Mouse (Mus musculus) layer of hippocampus, postnatal 10 days (tissue): ENCODE results near the gene Neu4. TPM values are rescaled to one million over a fixed set of nuclear protein-coding genes. Genes with fewer than 3 reads are reported as not detected.
A peak's percentile ranks its signal among the peaks of the same experiment; 100 is the strongest.

Experiments used
- DNase-seq, 2 experiments: peaks; one replicate each; pipeline ENCODE4 v3.0.0; 2021; ENCODE audit warnings: low spot score in 2 of 2
- total RNA-seq, 2 experiments: library from RNA; stranded (reverse); gene quantifications; 2 replicates each; pipeline ENCODE4 v1.2.3; 2021

Gene Neu4
- total RNA-seq, 2 experiments from 2014 or later, result 13.2 to 14.0 TPM

DNA sequence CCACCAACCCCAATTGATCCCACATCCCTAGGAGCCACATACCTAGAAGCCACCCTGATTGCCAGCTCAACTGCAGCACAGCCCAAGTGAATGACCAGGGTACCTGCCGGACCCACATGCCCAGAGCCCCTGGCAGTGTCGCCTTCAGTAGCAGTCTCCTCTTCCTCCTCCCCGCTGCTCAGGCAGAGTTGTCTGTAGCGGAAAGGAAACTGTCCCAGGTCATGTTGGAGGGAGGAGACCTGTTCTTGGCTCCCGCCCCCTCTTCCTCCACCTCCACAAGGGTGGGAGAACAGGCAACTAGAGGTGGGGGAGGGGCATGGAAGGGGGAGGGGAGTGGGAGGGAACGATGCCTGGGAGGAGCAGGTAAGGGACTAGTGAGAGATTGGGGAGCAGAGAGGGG, 32.1 kb downstream of the Neu4 start, which contains the start of gene Pdcd1:
Gene Pdcd1 (minus strand): TSS at position 181 of the 400 bp plus-strand sequence.
- peak; percentile 2 to 9 for DNase-seq

DNA sequence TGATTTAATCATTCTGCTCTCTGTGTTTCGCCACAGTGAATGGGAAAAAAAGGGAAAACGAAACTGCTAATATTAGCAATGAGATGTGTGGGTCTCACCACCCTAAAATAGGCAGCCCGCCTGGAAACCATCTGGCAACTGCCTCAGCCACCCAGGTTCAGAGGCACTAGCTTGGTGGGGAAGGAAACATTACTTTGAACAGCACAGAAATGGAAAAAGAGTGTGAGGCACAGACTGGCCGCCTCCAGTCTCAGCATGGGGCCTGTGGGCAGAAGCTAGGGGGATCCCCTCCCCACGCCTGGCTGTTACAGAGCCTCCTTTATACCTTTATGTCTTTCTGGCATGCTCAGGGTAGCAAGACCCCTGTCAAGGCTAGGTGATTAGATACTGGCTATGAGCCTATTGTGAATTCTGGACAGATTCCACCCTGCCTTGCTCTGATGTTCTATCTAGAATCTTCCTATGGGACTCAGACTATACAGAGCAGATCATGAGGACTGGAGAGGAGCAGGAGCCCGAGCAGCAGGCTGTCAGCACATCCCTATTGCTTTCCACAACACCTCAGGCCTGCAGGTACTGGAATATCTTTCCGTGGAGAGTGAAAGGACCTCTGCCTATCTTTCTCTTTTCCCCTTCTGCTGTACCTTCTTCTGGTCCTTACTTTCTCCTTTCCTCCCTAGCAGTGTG, 33.4 kb downstream of the Neu4 start:
- DNase-seq, result peak; percentile 48 to 63

DNA sequence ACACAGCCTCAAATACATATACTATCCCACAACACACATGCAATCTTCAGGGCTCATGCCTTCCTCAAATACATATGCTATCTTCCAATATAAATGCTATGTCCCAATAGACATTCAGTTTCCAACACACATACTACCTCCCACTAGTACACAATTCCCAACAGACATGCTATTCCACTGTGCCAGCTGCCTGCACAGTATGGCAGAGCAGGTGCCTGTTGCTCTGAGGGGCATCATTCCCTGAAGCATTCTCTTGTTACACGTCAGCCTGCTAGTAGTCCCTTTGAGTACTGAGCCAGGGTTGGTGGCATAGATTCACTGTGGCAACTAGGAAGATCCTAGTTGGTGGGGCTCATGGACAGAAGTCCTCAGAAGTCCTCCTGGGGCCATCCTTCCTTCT, 34.2 kb downstream of the Neu4 start:
- DNase-seq, result peak; percentile 18 to 25

DNA sequence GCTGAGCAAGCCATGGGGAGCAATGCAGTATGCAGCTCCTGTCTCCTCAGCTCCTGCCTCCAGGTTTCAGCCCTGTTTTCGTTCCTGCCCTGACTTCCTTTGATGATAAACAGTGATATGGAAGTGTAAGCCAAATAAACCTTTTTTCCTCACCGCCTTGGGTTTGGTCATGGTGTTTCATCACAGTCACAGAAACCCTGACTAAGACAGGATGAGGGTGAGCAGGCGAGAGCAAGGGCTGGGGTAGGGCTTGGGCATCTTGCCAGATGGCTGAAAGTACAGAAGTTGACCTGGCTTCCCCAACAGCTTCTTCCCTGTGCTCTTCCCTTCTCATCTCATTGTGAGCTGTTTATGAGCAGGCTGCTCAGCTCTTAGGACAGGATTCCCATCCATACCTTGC, 35.7 kb downstream of the Neu4 start:
- DNase-seq, result peak; percentile 10 to 14

DNA sequence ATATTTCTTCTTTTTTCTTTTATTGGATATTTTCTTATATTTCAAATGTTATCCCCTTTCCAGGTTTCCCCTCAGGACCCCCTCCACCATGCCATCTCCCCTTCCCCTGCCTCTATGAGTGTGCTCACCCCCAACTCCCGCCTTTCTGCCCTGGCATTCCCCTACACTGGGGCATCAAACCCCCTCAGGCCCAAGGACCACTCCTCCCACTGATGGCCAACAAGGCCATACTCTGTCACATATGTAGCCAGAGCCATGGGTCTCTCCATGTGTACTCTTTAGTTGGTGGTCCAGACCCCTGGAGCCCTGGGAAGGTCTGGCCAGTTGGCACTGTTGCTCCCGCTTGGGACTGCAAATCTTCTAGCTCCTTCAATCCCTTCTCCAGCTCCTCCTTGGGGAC, 37.1 kb downstream of the Neu4 start:
- DNase-seq, result peak in 1 of 2 experiments; percentile 5

DNA sequence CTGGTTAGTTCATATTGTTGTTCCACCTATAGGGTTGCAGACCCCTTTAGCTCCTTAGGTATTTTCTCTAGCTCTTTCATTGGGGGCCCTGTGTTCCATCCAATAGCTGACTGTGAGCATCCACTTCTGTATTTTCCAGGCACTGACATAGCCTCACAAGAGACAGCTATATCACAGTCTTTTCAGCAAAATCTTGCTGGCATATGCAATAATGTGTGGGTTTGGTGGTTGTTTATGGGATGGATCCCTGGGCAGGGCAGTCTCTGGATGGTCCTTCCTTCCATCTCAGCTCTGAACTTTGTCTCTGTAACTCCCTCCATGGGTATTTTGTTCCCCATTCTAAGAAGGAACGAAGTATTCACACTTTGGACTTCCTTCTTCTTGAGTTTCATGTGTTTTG, 38.0 kb downstream of the Neu4 start:
- peak in 1 of 2 experiments; percentile 4 for DNase-seq

DNA sequence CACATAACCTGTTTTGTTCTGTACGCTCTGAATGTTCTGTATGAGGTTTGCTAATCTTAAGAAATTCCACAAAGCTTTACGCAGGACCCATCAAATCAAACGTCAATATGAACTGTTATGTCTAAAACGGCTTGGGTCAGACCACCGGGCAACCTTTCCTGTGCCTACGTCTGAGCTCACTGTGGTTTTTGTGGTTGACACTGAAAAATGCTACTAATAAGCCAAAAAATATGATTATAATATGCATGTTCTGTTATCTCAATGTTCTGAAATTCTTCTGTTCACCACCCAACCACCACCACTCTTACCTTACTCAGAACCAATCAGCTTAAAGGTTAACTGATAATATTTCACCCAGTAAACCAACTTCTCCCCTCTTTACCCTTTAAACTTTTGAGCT, 54.5 kb downstream of the Neu4 start:
- DNase-seq, result no peak

DNA sequence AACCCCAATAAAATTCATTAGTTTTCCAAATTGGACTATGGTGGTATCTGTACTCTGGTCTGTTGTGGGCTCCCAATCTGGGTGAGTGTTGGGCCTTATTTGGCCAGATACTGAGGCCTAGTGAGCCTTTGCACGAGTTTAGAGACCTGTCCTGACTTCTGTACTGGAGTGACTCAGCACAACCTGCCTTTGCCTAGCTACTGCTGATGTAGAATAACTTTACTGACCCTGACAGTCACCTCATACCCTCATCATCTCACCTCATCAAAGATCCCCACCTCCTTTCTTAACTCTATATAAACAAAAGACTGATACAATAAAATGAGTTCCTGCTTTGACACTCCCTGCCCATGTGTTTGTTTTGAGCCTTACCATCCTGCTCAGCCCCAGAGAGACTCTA, 56.5 kb downstream of the Neu4 start:
- no peak for DNase-seq

Other genes with a start within 250 kb of the Neu4 start
- 10 to 100 TPM; 65.9 to 69.4 TPM for gene Dtymk, start 218.5 kb upstream of the Neu4 start, total RNA-seq
- gene Ing5, start 216.5 kb upstream of the Neu4 start, total RNA-seq, result 10 to 100 TPM; 10.4 to 11.2 TPM
- 10 to 100 TPM; 12.9 to 15.4 TPM for gene D2hgdh, start 195.5 kb upstream of the Neu4 start, total RNA-seq
- gene Gal3st2, start 159.1 kb upstream of the Neu4 start, total RNA-seq, result under 1 TPM in 1 of 2 experiments, not detected in 1; 0.54 TPM
- 1 to 10 TPM in 1 of 2 experiments, under 1 TPM in 1; 0.71 to 1.0 TPM for gene Gal3st2b, start 102.1 kb upstream of the Neu4 start, total RNA-seq
- under 1 TPM; 0.05 to 0.07 TPM for gene Gal3st2c, start 29.9 kb upstream of the Neu4 start, total RNA-seq
- gene Pdcd1, start 32.1 kb downstream of the Neu4 start, total RNA-seq, result under 1 TPM; 0.18 to 0.30 TPM